Mouse (Mus musculus) neural tube, embryonic 12.5 days (tissue): ENCODE measurements around the gene Dnah17. TPM values are rescaled to one million over a fixed set of nuclear protein-coding genes. Genes with fewer than 3 reads are reported as not detected.

Experiments used
- ATAC-seq: fragments of 200-750 bp; cut with Nextera tagmentation; 2 replicates; pipeline ENCODE4 v1.8.0; 2017; ENCODE audit warnings: low read depth, mild to moderate bottlenecking, moderate TSS enrichment, moderate library complexity; ENCODE audit not compliant: low FRiP score
- H3K27ac ChIP-seq: fragments of 300-500 bp; sonication (generic); 2 replicates; pipeline ENCODE4 v1.5.1; 2016
- H3K27me3 ChIP-seq: fragments of 300-500 bp; sonication (generic); replicated peaks from 2 replicates; pipeline ENCODE4 v1.6.1; 2016; ENCODE audit warnings: mild to moderate bottlenecking
- H3K36me3 ChIP-seq: fragments of 300-500 bp; sonication (generic); 2 replicates; pipeline ENCODE4 v1.6.1; 2016; ENCODE audit warnings: mild to moderate bottlenecking
- H3K4me1 ChIP-seq: fragments of 300-500 bp; sonication (generic); 2 replicates; pipeline ENCODE4 v1.6.1; 2016
- H3K4me2 ChIP-seq: fragments of 300-500 bp; sonication (generic); replicated peaks from 2 replicates; pipeline ENCODE4 v1.6.1; 2016; ENCODE audit warnings: mild to moderate bottlenecking
- H3K4me3 ChIP-seq: fragments of 300-500 bp; sonication (generic); 2 replicates; pipeline ENCODE4 v1.5.1; 2016
- H3K9ac ChIP-seq: fragments of 300-500 bp; sonication (generic); 2 replicates; pipeline ENCODE4 v1.6.1; 2016; ENCODE audit warnings: mild to moderate bottlenecking
- H3K9me3 ChIP-seq: fragments of 300-500 bp; sonication (generic); 2 replicates; pipeline ENCODE4 v1.6.1; 2016; ENCODE audit warnings: mild to moderate bottlenecking
- WGBS: fragments of 180-500 bp; shearing (Covaris S2); methylation state at CpG from one replicate; pipeline ENCODE4 v1.1.7; 2016; 5-methylcytosine and 5-hydroxymethylcytosine counted together
- polyA plus RNA-seq: library from polyadenylated mRNA; unstranded; fragments of >200 nt; fragmentation: Nextera tagmentation; extraction: Ambion mirVana; gene quantifications from 2 replicates; pipeline ENCODE4 v1.2.1, GENCODE M21; 2016

Dnah17 gene
- polyA plus RNA-seq, 1 experiment from 2014 or later = 0.27 TPM

DNA sequence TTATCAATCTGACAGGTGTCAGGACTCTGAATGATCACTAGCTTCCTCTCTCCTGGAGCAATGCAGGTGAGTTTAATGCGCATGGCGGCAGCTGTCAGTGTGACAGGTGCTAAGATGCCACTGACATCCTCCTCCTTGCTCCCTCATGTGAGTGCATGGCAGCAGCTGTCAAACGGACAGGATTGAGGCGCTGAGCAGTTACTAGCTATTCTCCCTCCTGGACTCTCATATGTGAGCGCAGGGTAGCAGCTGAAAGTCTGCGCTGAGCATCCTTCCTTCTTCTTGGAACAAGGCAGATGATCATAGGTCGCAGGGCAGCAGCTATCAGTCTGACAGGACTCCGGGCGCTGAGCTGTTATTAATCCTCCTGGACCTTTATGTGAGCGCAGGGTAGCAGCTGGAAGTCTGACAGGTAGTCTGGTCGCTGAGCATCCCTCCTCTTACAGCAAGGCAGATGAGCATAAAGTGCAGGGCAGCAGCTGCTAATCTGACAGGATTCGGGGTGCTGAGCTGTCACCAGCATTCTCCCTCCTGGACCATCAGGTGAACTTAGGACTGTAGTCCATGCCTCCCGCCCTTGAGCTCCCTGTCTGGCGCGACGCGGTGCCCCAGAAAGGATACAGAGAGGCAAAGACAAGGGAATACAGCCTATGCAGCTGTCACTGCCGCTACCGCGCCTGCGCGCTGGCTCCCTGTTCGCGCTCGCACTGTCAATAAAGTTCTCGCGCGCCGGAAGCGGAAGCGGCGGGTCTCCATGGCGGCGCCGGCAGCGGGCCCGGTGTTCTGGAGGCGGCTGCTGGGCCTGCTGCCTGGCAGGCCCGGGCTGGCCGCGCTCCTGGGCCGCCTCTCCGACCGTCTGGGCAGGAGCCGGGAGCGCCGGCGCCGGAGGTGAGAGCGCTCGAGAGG is 144.1 kb downstream of the Dnah17 start, which contains the start of gene Pgs1:
Gene Pgs1 (plus strand): TSS at position 167 of the 906 bp plus-strand sequence.
- H3K27ac ChIP-seq = peak within 1 kb of the TSS; percentile 67; the same call in 1 of the 2 replicates
- peaks cover 29% of the 10 kb centered on the region for H3K4me1 ChIP-seq
- peak within 1 kb of the TSS; percentile 81 for H3K4me2 ChIP-seq
- H3K9me3 ChIP-seq = no peaks in the 10 kb centered on the region
- 6% methylated on average over 51 of the region's 51 CpGs for WGBS
- no peaks in the 10 kb centered on the region for H3K27me3 ChIP-seq
- peak within 1 kb of the TSS; percentile 92 for H3K4me3 ChIP-seq
- no peaks in the 10 kb centered on the region for H3K36me3 ChIP-seq
- H3K9ac ChIP-seq = peak within 1 kb of the TSS; percentile 90
- ATAC-seq = peak; percentile 82

DNA sequence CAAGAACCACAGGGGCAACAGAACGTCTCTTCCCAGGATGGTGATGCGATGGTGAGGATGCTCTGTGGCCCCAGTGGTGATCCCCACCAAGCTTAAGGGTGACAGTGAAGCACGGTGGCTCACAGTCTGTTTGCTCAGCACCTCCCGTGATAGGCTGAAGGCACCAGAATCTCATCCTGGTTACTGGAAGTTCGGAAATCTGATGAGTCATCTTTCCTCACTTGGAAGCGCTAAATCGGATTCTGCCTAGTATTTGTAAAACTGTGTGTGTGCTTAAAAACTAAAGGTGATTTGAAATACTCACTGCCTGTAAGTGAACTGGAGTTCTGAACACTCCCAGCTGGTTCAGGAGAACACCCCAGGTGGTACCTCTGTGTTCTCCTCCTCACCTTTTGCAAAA is 146.7 kb downstream of the Dnah17 start:
- Histone ChIP-seq H3K9me3 (no peaks in the 10 kb centered on the region), H3K4me3 (no peak overlapping the region), H3K27me3 (no peaks in the 10 kb centered on the region), H3K9ac (no peak overlapping the region), H3K4me1 (peaks cover 21% of the 10 kb centered on the region), H3K36me3 (no peaks in the 10 kb centered on the region), H3K27ac (no peak overlapping the region), H3K4me2 (no peak overlapping the region)
- WGBS = 80% methylated on average over 7 of the region's 7 CpGs
- no peak for ATAC-seq

DNA sequence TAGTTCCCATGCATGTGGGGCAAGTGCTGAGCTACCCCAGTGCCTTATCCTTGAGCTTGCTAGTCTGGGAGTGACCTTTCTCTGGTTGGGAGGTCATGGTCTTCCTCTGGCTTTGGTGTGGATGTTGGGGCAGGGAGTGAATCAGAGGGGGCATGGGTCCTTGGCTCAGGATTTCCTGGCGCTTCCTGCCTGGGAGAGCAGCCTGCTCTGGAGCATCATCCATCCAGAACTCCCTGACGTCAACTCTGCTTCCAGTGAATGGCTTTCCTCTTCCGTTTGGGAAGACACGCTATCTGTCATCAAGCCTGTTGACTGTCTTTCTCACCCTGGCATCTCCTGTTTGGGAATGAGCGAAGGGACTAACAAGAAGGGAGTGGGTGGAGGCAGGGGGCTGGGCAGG is 148.0 kb downstream of the Dnah17 start:
- H3K27ac ChIP-seq = no peak overlapping the region
- H3K36me3 ChIP-seq = no peaks in the 10 kb centered on the region
- peaks cover 10% of the 10 kb centered on the region for H3K4me1 ChIP-seq
- WGBS = 75% methylated on average over 5 of the region's 5 CpGs
- H3K9me3 ChIP-seq = no peaks in the 10 kb centered on the region
- no peak overlapping the region for H3K4me3 ChIP-seq
- H3K4me2 ChIP-seq = no peak overlapping the region
- H3K27me3 ChIP-seq = no peaks in the 10 kb centered on the region
- H3K9ac ChIP-seq = no peak overlapping the region
- no peak for ATAC-seq

DNA sequence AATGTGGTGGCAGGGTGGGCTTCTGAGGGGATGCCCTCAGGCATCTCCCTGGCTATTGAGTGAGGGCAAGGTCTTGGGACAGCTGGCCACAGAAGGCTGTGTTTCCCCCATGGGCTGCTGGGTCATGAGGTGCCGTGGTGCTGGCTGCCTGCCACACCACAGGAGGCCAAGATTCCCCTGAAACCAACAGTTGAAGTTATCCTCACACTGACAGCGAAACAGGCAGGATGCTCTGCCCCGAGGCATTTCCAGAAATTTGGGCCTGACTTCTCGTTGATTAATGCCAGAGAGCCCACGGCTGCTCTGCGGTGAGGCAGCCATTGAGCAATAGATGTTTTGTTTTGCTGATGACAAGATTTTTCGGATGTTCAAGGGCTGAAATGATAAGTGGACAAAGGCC is 151.0 kb downstream of the Dnah17 start:
- no peak overlapping the region for H3K9ac ChIP-seq
- H3K4me3 ChIP-seq = no peak overlapping the region
- no peaks in the 10 kb centered on the region for H3K27me3 ChIP-seq
- H3K9me3 ChIP-seq = no peaks in the 10 kb centered on the region
- H3K36me3 ChIP-seq = no peaks in the 10 kb centered on the region
- no peak for ATAC-seq
- 66% methylated on average over 7 of the region's 7 CpGs for WGBS
- no peak overlapping the region for H3K4me2 ChIP-seq
- H3K27ac ChIP-seq = no peak overlapping the region
- peaks cover 22% of the 10 kb centered on the region for H3K4me1 ChIP-seq

DNA sequence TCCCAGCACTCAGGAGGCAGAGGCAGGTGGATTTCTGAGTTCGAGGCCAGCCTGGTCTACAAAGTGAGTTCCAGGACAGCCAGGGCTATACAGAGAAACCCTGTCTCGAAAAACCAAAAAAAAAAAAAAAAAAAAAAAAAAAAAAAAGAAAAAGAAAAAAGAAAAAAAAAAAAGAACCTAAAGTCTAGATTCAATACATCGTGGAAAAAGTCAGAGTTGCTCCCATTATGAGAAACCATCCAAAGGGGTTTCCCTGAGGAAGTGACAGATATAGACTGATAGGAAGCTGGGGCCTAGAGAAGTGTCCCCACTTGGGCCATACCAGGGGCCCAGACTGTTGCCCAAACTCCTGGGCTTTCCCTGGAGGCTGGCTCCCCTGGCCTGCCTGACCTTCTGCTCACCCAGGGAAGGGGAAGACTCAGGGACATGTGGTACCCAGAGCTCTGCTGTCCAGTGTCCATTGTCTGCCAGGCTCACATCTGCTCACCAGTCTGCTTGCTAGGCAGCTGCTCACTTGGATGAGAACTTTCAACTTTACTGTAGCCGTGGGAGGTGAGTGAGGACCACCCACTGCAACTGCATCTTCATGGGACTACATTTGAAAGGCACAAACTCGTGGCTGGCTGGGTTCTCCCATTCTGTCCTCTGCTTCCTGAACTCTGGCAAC is 152.6 kb downstream of the Dnah17 start:
- no peak overlapping the region for H3K4me3 ChIP-seq
- ATAC-seq = no peak
- no peak overlapping the region for H3K27ac ChIP-seq
- no peak overlapping the region for H3K4me2 ChIP-seq
- H3K4me1 ChIP-seq = peaks cover 25% of the 10 kb centered on the region
- WGBS = 57% methylated on average over 5 of the region's 5 CpGs
- no peak overlapping the region for H3K9ac ChIP-seq
- H3K9me3 ChIP-seq = no peaks in the 10 kb centered on the region
- no peaks in the 10 kb centered on the region for H3K27me3 ChIP-seq
- no peaks in the 10 kb centered on the region for H3K36me3 ChIP-seq

DNA sequence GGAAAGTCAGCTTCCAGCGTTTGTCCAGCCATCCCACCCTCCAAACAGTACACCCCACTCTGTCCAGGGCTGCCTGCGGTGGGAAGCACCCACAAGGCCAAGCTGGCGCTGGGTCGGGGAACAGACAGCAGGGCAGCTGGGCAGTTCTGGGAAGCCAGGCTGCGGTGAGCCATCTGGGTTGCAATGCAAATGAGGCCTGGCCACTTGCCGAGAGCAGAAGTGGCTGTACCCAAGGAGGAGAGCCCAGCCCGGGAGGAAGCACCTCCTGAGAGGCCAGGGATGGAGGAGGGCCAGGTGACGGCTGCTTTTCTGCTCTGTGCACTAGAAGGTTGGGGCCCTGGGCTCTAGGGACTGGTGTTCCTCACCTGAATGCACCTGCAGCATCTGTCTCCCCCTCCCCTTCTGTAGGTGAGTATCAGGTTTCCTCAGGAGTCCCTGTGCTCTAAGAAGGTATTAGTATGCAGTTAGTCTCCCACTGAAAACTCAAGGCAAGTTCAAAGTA is 154.3 kb downstream of the Dnah17 start:
- no peak overlapping the region for H3K4me3 ChIP-seq
- H3K27me3 ChIP-seq = no peaks in the 10 kb centered on the region
- peak; percentile 68 for ATAC-seq
- H3K36me3 ChIP-seq = no peaks in the 10 kb centered on the region
- H3K9me3 ChIP-seq = no peaks in the 10 kb centered on the region
- peak overlapping the region; percentile 36; the same call in 1 of the 2 replicates for H3K9ac ChIP-seq
- peak overlapping the region; percentile 31 for H3K4me2 ChIP-seq
- peaks cover 25% of the 10 kb centered on the region for H3K4me1 ChIP-seq
- WGBS = 3% methylated on average over 8 of the region's 8 CpGs
- peak overlapping the region; percentile 58 for H3K27ac ChIP-seq

DNA sequence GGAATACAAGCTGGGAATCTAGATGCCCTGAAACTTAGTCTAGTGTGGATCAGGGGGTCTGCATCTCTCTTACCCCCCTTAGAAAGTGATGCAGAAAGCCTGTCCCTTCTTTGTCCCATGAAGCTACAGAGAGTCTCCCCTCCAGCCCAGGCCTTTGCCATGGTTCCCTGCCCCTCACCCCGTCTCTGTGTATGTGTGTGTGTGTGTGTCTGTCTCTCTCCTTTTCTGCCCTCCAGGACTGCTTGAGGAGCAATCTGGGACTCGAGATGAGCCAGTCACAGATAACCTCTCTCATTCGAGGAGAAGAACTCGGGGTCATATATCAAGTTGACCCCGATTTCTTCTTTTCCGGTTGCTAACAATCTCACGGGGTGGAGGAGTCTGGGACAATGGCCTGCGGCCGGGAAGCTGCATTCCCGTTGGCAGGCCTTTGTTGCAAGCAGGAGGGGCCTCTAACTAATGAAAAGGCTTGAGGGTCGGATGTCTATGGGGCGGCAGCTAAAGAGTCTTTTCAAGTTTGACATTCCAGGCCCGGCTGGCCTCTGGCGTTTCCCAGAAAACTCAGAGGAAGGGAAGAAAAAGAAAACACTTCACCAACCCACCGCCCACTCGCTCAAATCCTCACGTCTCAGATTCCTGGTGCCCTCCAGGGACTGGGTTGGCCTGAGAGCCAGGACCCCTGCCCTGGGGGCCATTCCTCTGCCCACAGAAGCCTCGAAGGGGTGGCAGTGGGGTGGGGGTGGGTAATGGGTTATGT is 155.0 kb downstream of the Dnah17 start:
- H3K4me2 ChIP-seq = peak overlapping the region; percentile 31
- peak overlapping the region; percentile 58; the same call in 1 of the 2 replicates for H3K27ac ChIP-seq

DNA sequence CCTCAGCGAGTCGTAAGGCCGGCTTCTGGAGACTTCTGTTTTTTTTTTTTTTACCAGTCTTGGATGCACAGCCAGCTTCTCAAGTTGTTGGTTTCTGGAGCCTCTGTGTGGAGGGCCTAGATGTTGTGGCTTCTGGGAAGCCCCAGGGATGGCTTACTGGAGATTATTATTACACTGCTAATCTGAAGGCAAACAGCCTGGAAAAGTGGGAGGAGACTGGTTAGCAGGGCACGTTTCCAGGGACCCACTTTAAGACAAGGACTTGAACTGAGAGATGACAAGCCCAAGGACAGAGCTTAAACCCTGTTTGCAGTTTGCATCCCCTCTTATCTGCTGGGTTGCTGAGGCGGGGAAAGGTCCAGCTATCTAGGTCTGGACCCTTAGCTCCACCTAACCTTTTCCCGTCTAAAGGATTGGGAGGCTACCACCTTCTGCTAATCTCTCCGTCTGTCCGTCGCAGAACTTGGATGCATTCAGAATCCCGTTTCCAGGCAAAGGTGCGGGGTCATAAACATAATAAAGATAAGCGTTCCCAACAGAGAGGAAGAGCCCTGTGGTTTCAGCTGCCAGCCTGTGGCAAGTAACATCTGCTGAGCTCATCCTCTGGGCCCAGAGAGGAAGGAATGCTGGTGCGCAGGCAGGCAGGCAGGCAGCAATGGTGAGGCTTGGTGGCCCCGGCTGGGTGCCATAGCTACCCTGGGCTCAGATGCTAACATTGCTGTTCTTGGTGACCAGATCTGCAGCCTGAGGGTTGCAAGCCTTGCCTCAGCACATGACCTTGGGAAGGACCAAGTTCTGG is 155.9 kb downstream of the Dnah17 start:
- no peak overlapping the region for H3K9ac ChIP-seq
- H3K4me2 ChIP-seq = no peak overlapping the region
- no peak overlapping the region for H3K4me3 ChIP-seq
- no peaks in the 10 kb centered on the region for H3K9me3 ChIP-seq
- H3K27ac ChIP-seq = no peak overlapping the region
- peaks cover 35% of the 10 kb centered on the region for H3K4me1 ChIP-seq
- H3K27me3 ChIP-seq = no peaks in the 10 kb centered on the region
- ATAC-seq = no peak
- H3K36me3 ChIP-seq = no peaks in the 10 kb centered on the region
- 20% methylated on average over 14 of the region's 14 CpGs for WGBS

More for the DNA sequence above, 155.0 kb downstream of the Dnah17 start:
- Histone ChIP-seq H3K9me3 (no peaks in the 10 kb centered on the region), H3K4me3 (no peak overlapping the region), H3K27me3 (no peaks in the 10 kb centered on the region), H3K4me1 (peaks cover 26% of the 10 kb centered on the region), H3K9ac (peak overlapping the region; percentile 36; the same call in 1 of the 2 replicates), H3K36me3 (no peaks in the 10 kb centered on the region)
- 2% methylated on average over 18 of the region's 18 CpGs for WGBS
- peak; percentile 63 for ATAC-seq

DNA sequence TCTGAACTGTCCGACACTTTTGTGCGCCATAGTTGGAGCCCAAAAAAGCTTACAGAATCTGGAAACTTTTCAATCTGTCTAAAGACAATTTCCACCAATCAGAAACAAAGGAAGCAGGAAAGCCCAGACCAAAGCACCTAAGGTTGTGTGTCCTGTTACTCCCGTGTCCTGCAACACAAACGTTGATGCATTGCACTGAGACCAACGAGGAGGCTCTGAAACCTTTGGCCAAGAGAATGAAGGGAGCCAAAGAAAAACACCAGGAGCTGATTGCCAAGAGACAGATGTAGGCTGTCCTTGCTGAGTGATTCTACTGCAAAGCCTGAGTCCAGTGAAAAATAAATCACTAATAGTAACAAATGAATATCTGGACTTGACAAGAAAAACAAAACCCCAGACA is 156.9 kb downstream of the Dnah17 start:
- Histone ChIP-seq H3K36me3 (no peaks in the 10 kb centered on the region), H3K4me2 (no peak overlapping the region), H3K4me3 (no peak overlapping the region), H3K27ac (no peak overlapping the region), H3K9me3 (no peaks in the 10 kb centered on the region), H3K4me1 (peaks cover 39% of the 10 kb centered on the region), H3K9ac (no peak overlapping the region), H3K27me3 (no peaks in the 10 kb centered on the region)
- WGBS = 44% methylated on average over 5 of the region's 5 CpGs
- no peak for ATAC-seq

DNA sequence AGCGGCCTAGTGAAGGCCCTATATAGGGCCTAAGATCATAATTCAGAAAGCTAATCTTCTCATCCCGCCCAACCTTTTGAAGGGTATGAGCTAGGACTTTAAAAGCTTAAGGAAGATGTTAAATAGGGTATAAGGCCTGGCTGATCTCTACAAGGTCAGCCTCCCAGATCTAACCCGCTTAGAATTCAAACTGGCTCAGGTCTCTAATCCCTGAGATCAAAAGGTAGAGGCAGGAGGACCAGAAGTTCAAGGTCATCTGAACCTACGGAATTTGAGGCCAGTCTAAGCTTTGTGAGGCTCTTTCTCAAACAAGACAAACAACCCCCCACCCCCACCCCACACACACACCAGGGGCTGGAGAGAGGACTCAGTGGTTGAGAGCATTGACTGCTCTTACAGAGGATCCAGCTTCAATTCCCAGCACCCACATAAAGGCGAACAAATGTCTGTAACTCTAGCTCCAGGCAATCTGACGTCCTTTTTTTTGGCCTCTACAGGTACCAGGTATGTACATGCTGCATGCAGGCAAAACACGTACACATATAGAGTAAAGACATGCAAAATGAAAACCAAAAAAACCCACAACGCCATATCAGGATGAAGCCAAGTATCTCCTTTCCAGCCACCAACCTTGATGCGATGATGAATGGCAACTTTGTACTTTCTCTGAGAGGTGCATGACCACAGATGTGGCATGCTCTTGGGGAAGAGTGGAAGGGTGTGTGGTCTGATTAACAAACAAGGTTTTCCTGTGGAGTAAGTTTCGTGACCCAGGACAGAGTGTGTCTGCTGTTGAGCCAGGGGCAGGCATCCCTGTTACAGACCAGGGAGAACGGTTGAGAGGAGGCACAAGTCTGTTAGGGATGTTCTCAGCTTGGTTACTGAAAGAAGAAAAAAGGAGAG is 157.5 kb downstream of the Dnah17 start:
- WGBS = 71% methylated on average over 11 of the region's 11 CpGs
- H3K4me3 ChIP-seq = no peak overlapping the region

More for the DNA sequence above, 157.5 kb downstream of the Dnah17 start:
- Histone ChIP-seq H3K4me2 (no peak overlapping the region), H3K36me3 (no peaks in the 10 kb centered on the region), H3K27ac (no peak overlapping the region), H3K4me1 (peaks cover 45% of the 10 kb centered on the region), H3K9ac (no peak overlapping the region), H3K27me3 (peaks cover 4% of the 10 kb centered on the region), H3K9me3 (no peaks in the 10 kb centered on the region)
- ATAC-seq = no peak
